Mouse (Mus musculus): Measurements from ENCODE around the gene Smim11.

DNA sequence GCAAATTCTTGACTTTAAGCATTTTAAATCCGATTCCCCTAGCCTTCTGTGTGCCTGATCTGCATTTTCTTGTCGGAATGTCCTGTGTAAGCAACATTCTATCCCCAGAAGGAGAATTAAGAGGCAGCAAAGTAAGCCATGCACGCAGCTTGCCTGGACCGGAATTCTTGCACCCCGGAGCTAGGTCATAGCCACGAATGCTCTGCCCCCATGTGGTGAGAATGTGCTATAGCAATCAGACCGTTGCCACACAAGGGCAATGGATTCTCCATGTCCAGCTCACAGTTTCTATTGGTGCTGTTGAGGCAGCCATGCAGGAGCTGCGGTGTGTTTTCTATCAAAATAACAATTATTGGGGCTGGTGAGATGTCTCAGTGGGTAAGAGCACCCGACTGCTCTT lies 35.2 kb downstream of the Smim11 start:
- peak; percentile 91 for TF ChIP-seq CTCF (IDR thresholded peaks at IDR 0.05; ENCODE audit: low read depth, low read length)
- TF ChIP-seq TAL1 (conservative IDR thresholded peaks at IDR 0.05; ENCODE audit: low read depth, low read length) = no peak
- TF ChIP-seq GATA1 (IDR thresholded peaks at IDR 0.05; ENCODE audit: borderline replicate concordance, low read length) = no peak
- TF ChIP-seq POLR2AphosphoS5 (IDR thresholded peaks at IDR 0.05; ENCODE audit: insufficient replicate concordance, low read depth, low read length) = no peak

Data from G1E (cell line).